Mouse (Mus musculus) MEL (cell line): ENCODE measurements around the gene Rph3al. TPM values are rescaled to one million over a fixed set of nuclear protein-coding genes. Genes with fewer than 3 reads are reported as not detected.

Experiments
- DNase-seq: peaks from one replicate; pipeline ENCODE4 v3.0.0; 2011; ENCODE audit warnings: low read depth, low spot score
- H3K27ac ChIP-seq: 2 replicates; pipeline ENCODE4 v1.5.1; 2012; ENCODE audit warnings: low read depth, mild to moderate bottlenecking, control low read depth, low read length, moderate library complexity; ENCODE audit not compliant: control insufficient read depth
- H3K27me3 ChIP-seq, 2 experiments: fragments of 150-350 bp in 1 of 2; sonication (generic) in 1 of 2; 2 replicates each; pipeline ENCODE4 v1.6.1; 2012; ENCODE audit warnings: low read length in 2 of 2, mild to moderate bottlenecking in 2 of 2, improper control_type of control experiment in 1 of 2, moderate library complexity in 1 of 2; ENCODE audit not compliant: insufficient read depth in 2 of 2, control insufficient read depth in 1 of 2
- H3K36me3 ChIP-seq, 2 experiments: 2 replicates each; pipeline ENCODE4 v1.6.1; 2012 to 2014; ENCODE audit warnings: low read length in 2 of 2, improper control_type of control experiment in 1 of 2, inconsistent platforms in 1 of 2, mild to moderate bottlenecking in 1 of 2; ENCODE audit not compliant: insufficient read depth in 2 of 2, control insufficient read depth in 1 of 2
- H3K4me1 ChIP-seq, 2 experiments: fragments of 150-350 bp in 1 of 2; sonication (generic) in 1 of 2; 2 replicates each; pipeline ENCODE4 v1.6.1; 2012; ENCODE audit warnings: low read length in 2 of 2, improper control_type of control experiment in 1 of 2, mild to moderate bottlenecking in 1 of 2; ENCODE audit not compliant: insufficient read depth in 2 of 2, control insufficient read depth in 1 of 2
- H3K4me3 ChIP-seq, 2 experiments: fragments of 150-350 bp in 1 of 2; sonication (generic) in 1 of 2; 2 replicates each; pipeline ENCODE4 v1.5.1; 2012; ENCODE audit warnings: low read depth in 2 of 2, low read length in 2 of 2, mild to moderate bottlenecking in 2 of 2, moderate library complexity in 2 of 2, control low read depth in 1 of 2, improper control_type of control experiment in 1 of 2; ENCODE audit not compliant: control insufficient read depth in 1 of 2, insufficient read depth in 1 of 2
- H3K79me2 ChIP-seq: 2 replicates; pipeline ENCODE4 v1.6.1; 2012; ENCODE audit warnings: mild to moderate bottlenecking, low read length, moderate library complexity; ENCODE audit not compliant: control insufficient read depth, poor library complexity, insufficient read depth
- H3K9ac ChIP-seq: 2 replicates; pipeline ENCODE4 v1.6.1; 2012; ENCODE audit warnings: low read depth, mild to moderate bottlenecking, control low read depth, low read length, moderate library complexity; ENCODE audit not compliant: control insufficient read depth, poor library complexity, severe bottlenecking
- H3K9me3 ChIP-seq: fragments of 150-350 bp; sonication (generic); replicated peaks from 2 replicates; pipeline ENCODE4 v1.6.1; 2012; ENCODE audit warnings: mild to moderate bottlenecking, low read length, improper control_type of control experiment, moderate library complexity; ENCODE audit not compliant: insufficient read depth
- BHLHE40 ChIP-seq: IDR thresholded peaks from 2 replicates; pipeline ENCODE4 v1.6.1; 2012; ENCODE audit warnings: low read depth, mild to moderate bottlenecking, inconsistent platforms, low read length, improper control_type of control experiment, borderline replicate concordance
- CTCF ChIP-seq, 3 experiments: IDR thresholded peaks in 2 of 3; conservative IDR thresholded peaks in 1 of 3; 2 replicates each; pipeline ENCODE4 v1.5.1; 2011 to 2012; ENCODE audit warnings: low read length in 3 of 3, low read depth in 2 of 3, mild to moderate bottlenecking in 2 of 3, improper control_type of control experiment in 1 of 3, inconsistent platforms in 1 of 3, mixed read lengths in 1 of 3, moderate library complexity in 1 of 3; ENCODE audit not compliant: control insufficient read depth in 1 of 3, insufficient read depth in 1 of 3, poor library complexity in 1 of 3, severe bottlenecking in 1 of 3
- E2F4 ChIP-seq: IDR thresholded peaks from 2 replicates; pipeline ENCODE4 v1.6.1; 2011; ENCODE audit warnings: low read depth, low read length, improper control_type of control experiment, borderline replicate concordance
- ELF1 ChIP-seq: IDR thresholded peaks from 2 replicates; pipeline ENCODE4 v1.6.1; 2014; ENCODE audit warnings: low read depth, mild to moderate bottlenecking, inconsistent platforms, low read length, improper control_type of control experiment, moderate library complexity
- EP300 ChIP-seq, 2 experiments: IDR thresholded peaks; 2 replicates each; pipeline ENCODE4 v1.6.1; 2011; ENCODE audit warnings: improper control_type of control experiment in 2 of 2, low read length in 2 of 2, low read depth in 1 of 2, mild to moderate bottlenecking in 1 of 2
- ETS1 ChIP-seq: IDR thresholded peaks from 2 replicates; pipeline ENCODE4 v1.6.1; 2012; ENCODE audit warnings: low read depth, mild to moderate bottlenecking, inconsistent platforms, low read length, improper control_type of control experiment, moderate library complexity
- GABPA ChIP-seq: IDR thresholded peaks from 2 replicates; pipeline ENCODE4 v1.6.1; 2012; ENCODE audit warnings: low read depth, mild to moderate bottlenecking, inconsistent platforms, low read length, improper control_type of control experiment, moderate library complexity
- HCFC1 ChIP-seq: IDR thresholded peaks from 2 replicates; pipeline ENCODE4 v1.6.1; 2012; ENCODE audit warnings: low read depth, mild to moderate bottlenecking, inconsistent platforms, low read length, improper control_type of control experiment, moderate library complexity
- JUND ChIP-seq: IDR thresholded peaks from 2 replicates; pipeline ENCODE4 v1.6.1; 2011; ENCODE audit warnings: low read depth, mild to moderate bottlenecking, improper control_type of control experiment, low read length
- MAX ChIP-seq: IDR thresholded peaks from 2 replicates; pipeline ENCODE4 v1.6.1; 2011; ENCODE audit warnings: low read length, improper control_type of control experiment
- MXI1 ChIP-seq: IDR thresholded peaks from 2 replicates; pipeline ENCODE4 v1.6.1; 2011; ENCODE audit warnings: mild to moderate bottlenecking, low read depth, low read length, improper control_type of control experiment
- MYB ChIP-seq: IDR thresholded peaks from 2 replicates; pipeline ENCODE4 v1.6.1; 2011; ENCODE audit warnings: mild to moderate bottlenecking, low read depth, low read length, improper control_type of control experiment
- MYC ChIP-seq: IDR thresholded peaks from 2 replicates; pipeline ENCODE4 v1.6.1; 2011; ENCODE audit warnings: low read depth, mild to moderate bottlenecking, low read length, improper control_type of control experiment, moderate library complexity
- NRF1 ChIP-seq: IDR thresholded peaks from 2 replicates; pipeline ENCODE4 v1.6.1; 2014; ENCODE audit warnings: low read depth, mild to moderate bottlenecking, inconsistent platforms, low read length, improper control_type of control experiment, moderate library complexity; ENCODE audit not compliant: poor library complexity, insufficient read depth, severe bottlenecking
- POLR2AphosphoS5 ChIP-seq: IDR thresholded peaks from 2 replicates; pipeline ENCODE4 v1.6.1; 2012; ENCODE audit warnings: low read depth, borderline replicate concordance, mild to moderate bottlenecking, inconsistent platforms, low read length, moderate library complexity, mixed read lengths
- RAD21 ChIP-seq: IDR thresholded peaks from 2 replicates; pipeline ENCODE4 v1.6.1; 2011; ENCODE audit warnings: mild to moderate bottlenecking, low read depth, low read length, improper control_type of control experiment
- RCOR1 ChIP-seq: IDR thresholded peaks from 2 replicates; pipeline ENCODE4 v1.6.1; 2012; ENCODE audit warnings: low read depth, mild to moderate bottlenecking, inconsistent platforms, low read length, improper control_type of control experiment
- SIN3A ChIP-seq: IDR thresholded peaks from 2 replicates; pipeline ENCODE4 v1.6.1; 2012; ENCODE audit warnings: low read length, improper control_type of control experiment, inconsistent platforms
- SMC3 ChIP-seq: IDR thresholded peaks from 2 replicates; pipeline ENCODE4 v1.6.1; 2011; ENCODE audit warnings: low read depth, low read length, improper control_type of control experiment
- TAL1 ChIP-seq: IDR thresholded peaks from 2 replicates; pipeline ENCODE4 v1.6.1; 2012; ENCODE audit warnings: mild to moderate bottlenecking, inconsistent platforms, low read length, moderate library complexity, mixed read lengths
- TBP ChIP-seq: IDR thresholded peaks from 2 replicates; pipeline ENCODE4 v1.8.0; 2011; ENCODE audit warnings: low read depth, low read length, improper control_type of control experiment
- TCF12 ChIP-seq: IDR thresholded peaks from 2 replicates; pipeline ENCODE4 v1.6.1; 2014; ENCODE audit warnings: low read depth, mild to moderate bottlenecking, inconsistent platforms, low read length, improper control_type of control experiment, moderate library complexity
- UBTF ChIP-seq: IDR thresholded peaks from 2 replicates; pipeline ENCODE4 v1.6.1; 2012; ENCODE audit warnings: low read depth, mild to moderate bottlenecking, inconsistent platforms, low read length, improper control_type of control experiment, moderate library complexity, borderline replicate concordance; ENCODE audit not compliant: insufficient read depth
- ZC3H11A ChIP-seq: IDR thresholded peaks from 2 replicates; pipeline ENCODE4 v1.6.1; 2012; ENCODE audit warnings: low read depth, mild to moderate bottlenecking, inconsistent platforms, low read length, improper control_type of control experiment
- ZKSCAN1 ChIP-seq: IDR thresholded peaks from 2 replicates; pipeline ENCODE4 v1.6.1; 2012; ENCODE audit warnings: low read depth, mild to moderate bottlenecking, inconsistent platforms, low read length, improper control_type of control experiment, moderate library complexity
- ZMIZ1 ChIP-seq: IDR thresholded peaks from 2 replicates; pipeline ENCODE4 v1.6.1; 2012; ENCODE audit warnings: low read depth, mild to moderate bottlenecking, inconsistent platforms, low read length, improper control_type of control experiment, moderate library complexity
- polyA plus RNA-seq, 2 experiments: library from polyadenylated mRNA; stranded (reverse) in 1 of 2; unstranded in 1 of 2; fragments of >175 nt in 1 of 2; fragments of >200 nt in 1 of 2; gene quantifications; 2 replicates each; pipeline versions ENCODE4 v1.2.1 to v1.2.4; 2012; ENCODE audit warnings: low replicate concordance in 2 of 2, low read depth in 1 of 2; ENCODE audit not compliant: insufficient read length in 2 of 2, insufficient read depth in 1 of 2, missing spikeins in 1 of 2
- total RNA-seq: library from RNA; depleted of rRNA; stranded (reverse); fragments of 300-350 nt; gene quantifications from 2 replicates; pipeline ENCODE4 v1.2.3, GENCODE M21; 2012

Gene Rph3al
- total and polyA plus RNA-seq, 3 experiments: 9.4 to 23.0 TPM; not detected in 1

DNA sequence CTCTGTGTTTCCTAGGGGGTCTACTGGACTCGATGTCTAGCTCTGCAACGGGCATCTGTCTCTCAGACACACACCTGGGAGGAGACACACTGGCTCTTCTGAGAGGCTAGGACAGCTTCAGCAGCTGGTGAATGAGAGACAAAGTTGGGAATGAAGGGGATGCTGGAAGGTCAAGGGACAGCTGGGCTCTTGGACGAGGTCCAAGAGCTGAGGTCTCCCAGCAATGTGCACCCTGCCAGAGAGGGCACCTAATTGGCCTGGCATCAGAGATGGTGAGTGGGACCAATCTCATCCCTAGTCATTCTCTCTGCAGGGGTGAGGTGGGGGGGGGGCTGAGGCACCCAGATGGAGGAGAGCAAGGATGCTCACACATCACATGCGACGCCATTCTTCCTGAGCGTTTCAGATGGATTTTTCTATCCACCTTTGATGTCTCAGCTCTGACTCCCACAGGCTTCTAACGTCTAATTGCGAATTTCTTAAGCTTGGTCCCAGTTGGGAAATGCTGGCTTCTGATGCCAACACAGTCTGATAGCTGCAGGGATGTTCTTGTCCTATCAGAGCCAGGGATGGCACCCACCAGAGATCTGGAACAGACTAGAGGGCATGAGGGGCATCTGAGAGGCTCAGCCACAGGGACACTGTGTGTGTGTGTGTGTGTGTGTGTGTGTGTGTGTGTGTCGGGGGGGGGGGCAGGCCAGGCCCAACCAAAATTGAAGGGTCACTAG is 28.4 kb downstream of the Rph3al start:
- Histone ChIP-seq H3K36me3 (no peaks in the 10 kb centered on the region; a peak in 1 of 4 replicates), H3K27ac (no peak overlapping the region), H3K9ac (no peak overlapping the region), H3K4me3 (no peak overlapping the region), H3K79me2 (no peaks in the 10 kb centered on the region), H3K9me3 (no peaks in the 10 kb centered on the region), H3K4me1 (peaks cover 0 to 5% of the 10 kb centered on the region in 2 experiments; a peak in 2 of 4 replicates), H3K27me3 (no peaks in the 10 kb centered on the region)
- TF ChIP-seq MAX (no peak), RAD21 (no peak)
- DNase-seq: no peak

DNA sequence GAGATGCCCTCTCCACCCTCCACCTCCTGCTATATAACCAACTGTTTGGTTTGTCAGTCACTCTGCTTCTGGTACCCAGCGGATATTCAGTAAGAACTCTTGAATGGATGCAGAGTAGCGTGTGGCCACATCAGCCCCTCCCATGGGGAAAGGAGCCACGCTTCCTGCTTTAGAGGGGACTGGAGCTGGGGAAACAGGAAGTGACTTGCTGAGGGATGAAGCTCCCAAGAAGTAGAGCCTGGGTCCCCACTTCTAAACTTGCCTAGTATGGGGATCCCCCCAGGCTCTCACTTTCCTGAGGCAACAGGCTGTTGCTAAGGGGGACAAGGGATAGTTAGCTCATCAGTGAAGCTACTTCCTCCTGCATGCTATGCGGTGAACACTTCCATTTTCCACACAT is 30.8 kb downstream of the Rph3al start:
- H3K4me1 ChIP-seq: no peaks in the 10 kb centered on the region
- no peak overlapping the region for H3K9ac ChIP-seq
- no peak for TF ChIP-seq ZKSCAN1
- TF ChIP-seq TAL1: no peak
- no peak for TF ChIP-seq MYB
- TF ChIP-seq JUND: no peak
- no peak for TF ChIP-seq NRF1
- TF ChIP-seq EP300 (IDR thresholded peaks at IDR 0.05; ENCODE audit: low read depth in 1 of 2, low read length in 2 of 2): no peak
- TF ChIP-seq GABPA: no peak
- no peak for TF ChIP-seq E2F4
- TF ChIP-seq MXI1: no peak
- no peak for TF ChIP-seq MYC
- H3K36me3 ChIP-seq: no peaks in the 10 kb centered on the region
- no peaks in the 10 kb centered on the region for H3K9me3 ChIP-seq
- no peak for DNase-seq
- no peak overlapping the region for H3K27ac ChIP-seq
- no peaks in the 10 kb centered on the region for H3K79me2 ChIP-seq
- no peak overlapping the region for H3K4me3 ChIP-seq
- no peaks in the 10 kb centered on the region for H3K27me3 ChIP-seq

- no peak overlapping the region for H3K9ac ChIP-seq
- no peaks in the 10 kb centered on the region for H3K79me2 ChIP-seq
- H3K36me3 ChIP-seq: no peaks in the 10 kb centered on the region
- no peak overlapping the region for H3K4me3 ChIP-seq
- H3K27me3 ChIP-seq: no peaks in the 10 kb centered on the region
- no peaks in the 10 kb centered on the region for H3K9me3 ChIP-seq
- no peak for TF ChIP-seq TCF12
- TF ChIP-seq ETS1: no peak
- no peak for TF ChIP-seq ELF1
- TF ChIP-seq RCOR1: no peak
- TF ChIP-seq MAX: no peak
- no peak for TF ChIP-seq ZKSCAN1
- no peak for TF ChIP-seq BHLHE40
- TF ChIP-seq UBTF: no peak
- no peak for TF ChIP-seq ZMIZ1
- no peak for TF ChIP-seq ZC3H11A
- no peak for TF ChIP-seq SIN3A
- no peak for TF ChIP-seq POLR2AphosphoS5
- TF ChIP-seq MXI1: no peak
- TF ChIP-seq SMC3: no peak
- no peak for TF ChIP-seq HCFC1
- TF ChIP-seq TBP: no peak
- TF ChIP-seq CTCF (IDR thresholded peaks at IDR 0.05 in 2 of 3, conservative IDR thresholded peaks at IDR 0.05 in 1 of 3; ENCODE audit: control insufficient read depth in 1 of 3, insufficient read depth in 1 of 3, low read depth in 2 of 3, low read length in 3 of 3, poor library complexity in 1 of 3, severe bottlenecking in 1 of 3): no peak
- no peak for TF ChIP-seq NRF1
- H3K4me1 ChIP-seq: no peaks in the 10 kb centered on the region
- H3K27ac ChIP-seq: no peak overlapping the region
- no peak for DNase-seq
Observed at GRCm38 (mm10) chr11:75906556-75906955, 31.7 kb downstream of the Rph3al start.
